Mouse (Mus musculus) lung, embryonic 14.5 days (tissue): ENCODE data around the gene Lrmda. TPM values are rescaled to one million over a fixed set of nuclear protein-coding genes. Genes with fewer than 3 reads are reported as not detected.

Experiments used
- ATAC-seq: fragments of 200-750 bp; cut with Nextera tagmentation; 2 replicates; pipeline ENCODE4 v1.8.0; 2017; ENCODE audit warnings: mild to moderate bottlenecking, moderate TSS enrichment, moderate library complexity; ENCODE audit not compliant: insufficient read depth
- DNase-seq: peaks from one replicate; pipeline ENCODE4 v3.0.0-alpha.2; 2015
- H3K27ac ChIP-seq: fragments of 300-500 bp; sonication (generic); 2 replicates; pipeline ENCODE4 v1.5.1; 2014; ENCODE audit warnings: low read depth, mild to moderate bottlenecking, moderate library complexity
- H3K27me3 ChIP-seq: fragments of 300-500 bp; sonication (generic); 2 replicates; pipeline ENCODE4 v1.6.1; 2014; ENCODE audit warnings: low read length, control low read depth; ENCODE audit not compliant: insufficient read depth
- H3K36me3 ChIP-seq: fragments of 300-500 bp; sonication (generic); 2 replicates; pipeline ENCODE4 v1.6.1; 2014; ENCODE audit warnings: control low read depth; ENCODE audit not compliant: insufficient read depth
- H3K4me1 ChIP-seq: fragments of 300-500 bp; sonication (generic); 2 replicates; pipeline ENCODE4 v1.6.1; 2014; ENCODE audit warnings: antibody characterized with exemption, control low read depth; ENCODE audit not compliant: insufficient read depth
- H3K4me2 ChIP-seq: fragments of 300-500 bp; sonication (generic); 2 replicates; pipeline ENCODE4 v1.6.1; 2014; ENCODE audit warnings: mild to moderate bottlenecking
- H3K4me3 ChIP-seq: fragments of 300-500 bp; sonication (generic); 2 replicates; pipeline ENCODE4 v1.5.1; 2014; ENCODE audit warnings: low read depth, low read length
- H3K9ac ChIP-seq: fragments of 300-500 bp; sonication (generic); 2 replicates; pipeline ENCODE4 v1.6.1; 2014
- H3K9me3 ChIP-seq: fragments of 300-500 bp; sonication (generic); 2 replicates; pipeline ENCODE4 v1.6.1; 2016; ENCODE audit warnings: low read depth, low read length, control low read depth
- CTCF ChIP-seq: IDR thresholded peaks from 2 replicates; pipeline ENCODE4 v1.5.1; 2016; ENCODE audit warnings: antibody characterized with exemption, low read depth
- WGBS: fragments of 180-500 bp; shearing (Covaris S2); extraction: QIAGEN DNeasy Blood & Tissue Kit; methylation state at CpG from one replicate; pipeline ENCODE4 v1.1.7; 2014; 5-methylcytosine and 5-hydroxymethylcytosine counted together
- polyA plus RNA-seq: library from polyadenylated mRNA; unstranded; fragments of >200 nt; fragmentation: Nextera tagmentation; extraction: Ambion mirVana; gene quantifications from 2 replicates; pipeline ENCODE4 v1.2.1, GENCODE M21; 2014

The Lrmda gene
- polyA plus RNA-seq, 1 experiment from 2014 or later, result 1.1 TPM

- ATAC-seq (no peak), DNase-seq (no peak)
- H3K4me1 ChIP-seq, result no peaks in the 10 kb centered on the region
- no peaks in the 10 kb centered on the region for H3K36me3 ChIP-seq
- H3K9me3 ChIP-seq, result no peaks in the 10 kb centered on the region
- no peak overlapping the region for H3K9ac ChIP-seq
- no peak overlapping the region for H3K27ac ChIP-seq
- WGBS, result 94% methylated on average over 3 of the region's 3 CpGs
- H3K27me3 ChIP-seq, result no peaks in the 10 kb centered on the region
- H3K4me2 ChIP-seq, result no peak overlapping the region
- H3K4me3 ChIP-seq, result no peak overlapping the region
- no peak for TF ChIP-seq CTCF
Observed at GRCm38 (mm10) chr14:22998906-22999305, 979.4 kb downstream of the Lrmda start.

GRCm38 (mm10) chr14:23011989-23012388 lies 992.5 kb downstream of the Lrmda start:
- Histone ChIP-seq H3K27me3 (no peaks in the 10 kb centered on the region), H3K4me1 (peaks cover 10% of the 10 kb centered on the region; the same call in 1 of the 2 replicates), H3K9ac (no peak overlapping the region), H3K27ac (no peak overlapping the region), H3K36me3 (no peaks in the 10 kb centered on the region), H3K4me3 (no peak overlapping the region), H3K9me3 (no peaks in the 10 kb centered on the region), H3K4me2 (no peak overlapping the region)
- WGBS, result 50% methylated on average over 1 of the region's 1 CpGs
- ATAC-seq (no peak), DNase-seq (no peak)
- no peak for TF ChIP-seq CTCF

DNA sequence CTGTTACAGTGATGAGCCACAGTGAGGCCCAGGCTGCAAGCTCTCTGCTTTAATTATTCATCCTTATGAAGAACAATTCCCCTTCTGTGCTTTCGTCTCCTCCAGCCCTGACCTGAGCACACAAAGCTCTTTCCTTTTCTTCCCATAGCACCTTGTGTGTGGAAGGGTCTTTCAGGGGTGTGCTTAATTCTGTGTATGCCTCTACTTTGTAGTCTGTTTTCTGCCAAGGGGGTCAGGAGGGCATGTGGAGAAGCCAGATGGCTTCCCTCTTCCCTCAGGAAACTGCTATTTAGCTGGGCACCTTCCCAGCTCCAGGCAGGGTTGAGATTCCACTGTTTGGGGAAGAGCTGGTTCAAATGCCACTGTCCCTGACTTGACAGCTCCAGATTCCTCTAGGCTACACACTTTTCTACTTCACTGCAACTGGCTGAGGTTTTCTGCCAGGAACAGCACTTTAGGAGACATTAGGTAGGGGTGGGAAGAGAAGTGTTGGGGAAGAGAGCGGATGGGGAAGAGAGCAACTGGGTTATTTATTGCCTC lies 995.3 kb downstream of the Lrmda start:
- no peak for TF ChIP-seq CTCF
- Histone ChIP-seq H3K4me2 (0 out of 2 replicates have a peak overlapping the region, but pooled peaks have one; percentile 19), H3K9ac (no peak overlapping the region), H3K36me3 (no peaks in the 10 kb centered on the region), H3K4me1 (peaks cover 10% of the 10 kb centered on the region; the same call in 1 of the 2 replicates), H3K27ac (peak overlapping the region; percentile 78; the same call in 1 of the 2 replicates), H3K9me3 (no peaks in the 10 kb centered on the region), H3K27me3 (no peaks in the 10 kb centered on the region), H3K4me3 (no peak overlapping the region)
- WGBS, result 27% methylated on average over 2 of the region's 2 CpGs
- peak; percentile 84 for DNase-seq
- ATAC-seq, result peak; percentile 82

DNA sequence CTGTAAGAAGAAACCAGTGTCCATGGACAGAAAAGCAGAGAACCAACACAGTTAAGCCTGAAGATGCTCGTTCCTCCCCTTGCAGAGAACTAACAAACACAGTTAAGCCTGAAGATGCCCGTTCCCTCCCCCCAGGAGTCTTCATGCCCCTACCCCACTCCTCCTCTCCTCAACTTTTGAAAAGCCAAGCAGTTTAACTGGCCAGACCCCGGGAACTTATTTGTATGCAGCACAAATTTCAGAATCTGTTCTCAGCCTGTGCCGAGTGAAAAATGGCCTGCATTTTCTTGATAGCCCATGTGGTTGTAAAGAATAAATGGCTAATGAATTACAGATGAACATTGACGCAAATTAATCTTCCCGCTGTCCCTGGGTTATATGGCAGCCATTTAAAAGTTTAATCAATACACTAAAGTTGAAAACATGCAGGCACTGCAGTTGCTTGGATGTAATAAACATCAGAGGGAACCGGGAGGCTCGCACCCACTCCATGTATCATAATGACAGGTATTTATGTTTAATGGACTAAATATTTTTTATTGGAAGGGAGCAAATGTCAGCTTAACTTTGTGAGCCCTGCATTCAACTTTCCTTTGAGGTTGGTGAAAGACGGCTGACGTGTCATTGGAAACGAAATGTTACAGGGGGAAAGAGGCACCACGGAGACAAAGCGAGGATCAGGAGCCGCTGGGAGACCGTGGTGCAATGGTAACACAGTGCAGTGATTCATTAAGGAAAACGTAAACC lies 996.0 kb downstream of the Lrmda start:
- Histone ChIP-seq H3K36me3 (no peaks in the 10 kb centered on the region), H3K4me1 (peaks cover 10% of the 10 kb centered on the region; the same call in 1 of the 2 replicates), H3K9me3 (no peaks in the 10 kb centered on the region), H3K4me3 (no peak overlapping the region), H3K9ac (no peak overlapping the region), H3K27ac (peak overlapping the region; percentile 78; the same call in 1 of the 2 replicates), H3K4me2 (0 out of 2 replicates have a peak overlapping the region, but pooled peaks have one; percentile 19), H3K27me3 (no peaks in the 10 kb centered on the region)
- 34% methylated on average over 16 of the region's 16 CpGs for WGBS
- DNase-seq, result peak; percentile 44
- no peak for ATAC-seq
- TF ChIP-seq CTCF, result no peak

DNA sequence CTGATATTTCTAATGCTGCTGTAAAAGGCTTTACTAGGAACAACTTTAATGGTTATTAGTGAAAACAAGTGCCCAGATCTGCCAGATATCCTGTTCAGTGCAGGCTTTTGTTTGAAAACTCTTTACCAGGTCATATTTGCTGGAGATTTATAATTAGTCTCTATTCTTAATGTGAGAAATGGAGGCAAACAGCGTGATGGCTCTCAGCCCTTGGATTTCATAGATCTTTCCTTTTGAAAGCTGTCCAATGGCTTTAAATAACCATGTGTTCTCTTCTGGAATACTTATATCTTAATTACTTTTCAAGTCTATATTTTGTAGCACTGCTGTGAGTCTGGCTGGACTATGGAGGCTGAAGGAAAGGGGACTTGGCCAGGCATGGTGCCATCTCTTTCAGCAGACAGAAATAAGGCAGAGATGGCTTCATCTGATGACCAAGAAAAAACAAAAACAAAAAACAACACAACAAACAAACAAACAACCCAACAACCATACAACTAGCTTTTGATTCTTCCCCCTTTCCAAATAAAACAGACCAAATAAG lies 996.6 kb downstream of the Lrmda start:
- ATAC-seq (no peak), DNase-seq (no peak)
- Histone ChIP-seq H3K4me3 (no peak overlapping the region), H3K27me3 (no peaks in the 10 kb centered on the region), H3K9ac (no peak overlapping the region), H3K36me3 (no peaks in the 10 kb centered on the region), H3K27ac (no peak overlapping the region; the same call in 1 of the 2 replicates), H3K4me1 (peaks cover 10% of the 10 kb centered on the region; the same call in 1 of the 2 replicates), H3K9me3 (no peaks in the 10 kb centered on the region), H3K4me2 (no peak overlapping the region)
- WGBS, result 46% methylated on average over 1 of the region's 1 CpGs
- TF ChIP-seq CTCF, result no peak

DNA sequence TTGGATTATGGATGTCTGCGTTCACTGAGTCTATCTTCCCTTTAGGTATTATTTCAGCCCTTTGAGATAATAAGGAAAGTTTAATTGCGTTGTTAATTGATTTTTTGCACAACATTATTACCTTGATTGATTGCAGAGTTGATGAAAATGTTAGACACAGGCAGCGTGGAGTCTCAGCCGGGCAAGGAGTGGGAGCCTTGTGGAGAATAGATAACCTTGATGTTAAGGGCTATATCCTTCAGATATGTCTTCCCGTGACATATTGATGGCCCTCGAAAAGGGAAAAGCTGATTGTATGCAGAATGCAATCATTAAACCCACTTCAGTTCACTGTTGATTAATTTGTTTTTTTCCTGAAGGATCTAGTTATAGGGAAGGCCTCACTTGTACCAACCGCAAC lies 1021.5 kb downstream of the Lrmda start:
- Histone ChIP-seq H3K9me3 (no peaks in the 10 kb centered on the region), H3K27ac (no peak overlapping the region), H3K4me2 (no peak overlapping the region), H3K36me3 (no peaks in the 10 kb centered on the region), H3K4me3 (no peak overlapping the region), H3K27me3 (no peaks in the 10 kb centered on the region), H3K4me1 (peaks cover 5% of the 10 kb centered on the region; the same call in 1 of the 2 replicates), H3K9ac (no peak overlapping the region)
- 77% methylated on average over 7 of the region's 7 CpGs for WGBS
- DNase-seq (no peak), ATAC-seq (no peak)
- TF ChIP-seq CTCF, result no peak

DNA sequence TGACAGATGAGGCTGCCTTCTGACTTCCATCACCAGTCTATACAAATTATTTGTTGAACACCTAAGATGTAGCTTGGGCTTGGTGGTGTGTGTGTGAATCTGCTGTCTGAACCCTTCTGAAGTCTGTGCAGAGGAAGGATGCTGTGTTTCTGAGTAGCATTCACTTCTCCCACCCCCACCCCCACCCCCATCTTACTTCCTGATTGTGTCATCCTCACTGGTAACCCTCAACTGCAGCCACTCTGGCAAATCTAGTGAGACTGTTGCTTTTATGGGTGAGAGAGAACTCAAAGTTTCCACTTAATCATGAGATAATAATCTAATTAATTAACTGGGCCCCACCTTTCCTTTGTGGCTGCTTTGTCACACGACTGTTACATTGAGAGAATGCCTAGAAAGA lies 1025.8 kb downstream of the Lrmda start:
- Histone ChIP-seq H3K4me1 (peaks cover 5% of the 10 kb centered on the region; the same call in 1 of the 2 replicates), H3K27me3 (no peaks in the 10 kb centered on the region), H3K4me2 (no peak overlapping the region), H3K4me3 (no peak overlapping the region), H3K27ac (no peak overlapping the region), H3K9ac (no peak overlapping the region), H3K36me3 (no peaks in the 10 kb centered on the region), H3K9me3 (no peaks in the 10 kb centered on the region)
- 73% methylated on average over 1 of the region's 1 CpGs for WGBS
- DNase-seq (no peak), ATAC-seq (no peak)
- TF ChIP-seq CTCF, result no peak
